10 mouse cellular contexts compared by ENCODE assay signal in genomic region chr17:5698447-5699096, GRCm38 (mm10).
A peak's percentile ranks its signal among the peaks of the same experiment; 100 is the strongest.
DNase-seq lines count a peak whose midpoint lies in the region; ATAC-seq and TF ChIP-seq lines count a peak whose summit lies in the region.
"Had no signal": no experiment of that assay in that cellular context is flagged by ENCODE, and none has a peak within 500 bp of the region (broad histone marks: within the 10 kb centered on the region; RNA-seq: fewer than 3 reads in every experiment).

No protein-coding gene starts in this region.

- no peak overlapping the region for H3K9ac ChIP-seq in liver, adult 2 months (ENCODE audit: low read depth, low read length)
- H3K9ac ChIP-seq in midbrain, embryonic 11.5 days (ENCODE audit: low read length) = no peak overlapping the region

- H3K4me1 ChIP-seq in liver, adult 2 months (ENCODE audit: control insufficient read depth, insufficient read depth, low read length) = no peaks in the 10 kb centered on the region
- H3K4me1 ChIP-seq in brown adipose tissue, adult 24 weeks (ENCODE audit: control insufficient read depth, insufficient read depth, insufficient read length, low read length) = peaks cover 4% of the 10 kb centered on the region; the same call in 1 of the 2 replicates
- no peaks in the 10 kb centered on the region for H3K4me1 ChIP-seq in midbrain, embryonic 11.5 days (ENCODE audit: control insufficient read depth, insufficient read depth, low read length)

- no peak overlapping the region for H3K4me2 ChIP-seq in midbrain, embryonic 11.5 days

- no peak overlapping the region for H3K27ac ChIP-seq in liver, adult 2 months (replicated peaks; ENCODE audit: insufficient read depth, low read depth, low read length)
- peak overlapping the region; percentile 51 for H3K27ac ChIP-seq in brown adipose tissue, adult 24 weeks (replicated peaks; ENCODE audit: low read depth, low read length)
- H3K27ac ChIP-seq in midbrain, embryonic 11.5 days (ENCODE audit: low read depth, low read length) = no peak overlapping the region

- H3K79me2 ChIP-seq in liver, adult 2 months (ENCODE audit: control insufficient read depth, insufficient read depth, low read length) = no peaks in the 10 kb centered on the region

- no peak for TF ChIP-seq CTCF in liver, adult 2 months (IDR thresholded peaks at IDR 0.05; ENCODE audit: low read depth, low read length)

- no peak for TF ChIP-seq POLR2A in liver, adult 2 months (IDR thresholded peaks at IDR 0.05; ENCODE audit: extremely low read depth, insufficient read depth, low read length)

- peak; percentile 63 for DNase-seq in adrenal gland, postnatal 14 days
- no peak for DNase-seq in adrenal gland, adult 18-20 months (ENCODE audit: low spot score in 2 of 2)
- DNase-seq in liver, adult 2 months (ENCODE audit: extremely low read depth, low read depth, low spot score) = peak; percentile 39
- no peak for DNase-seq in liver
- peak; percentile 77 to 82 for DNase-seq in kidney, postnatal 36 days
- DNase-seq in midbrain, embryonic 11.5 days (ENCODE audit: low spot score, missing footprints) = no peak
- no peak for DNase-seq in urinary bladder, adult 2 months (ENCODE audit: low spot score)
- DNase-seq: cerebellum, adult 11-12 months had no signal

- no peaks in the 10 kb centered on the region for H3K27me3 ChIP-seq in liver, adult 2 months (ENCODE audit: control insufficient read depth, insufficient read depth, low read length)
- no peaks in the 10 kb centered on the region for H3K27me3 ChIP-seq in midbrain, embryonic 11.5 days (ENCODE audit: control insufficient read depth, insufficient read depth, low read length)
- H3K27me3 ChIP-seq: Patski had no signal

- no peak for ATAC-seq in midbrain, embryonic 11.5 days (ENCODE audit: low FRiP score)
- ATAC-seq: Patski had no signal

- H3K4me3 ChIP-seq in liver, adult 2 months (ENCODE audit: insufficient read depth, low read depth, low read length) = no peak overlapping the region
- no peak overlapping the region for H3K4me3 ChIP-seq in brown adipose tissue, adult 24 weeks (ENCODE audit: insufficient read depth, low read depth, low read length)
- H3K4me3 ChIP-seq in midbrain, embryonic 11.5 days (ENCODE audit: low read depth, low read length) = no peak overlapping the region

- no peaks in the 10 kb centered on the region for H3K9me3 ChIP-seq in midbrain, embryonic 11.5 days (ENCODE audit: control insufficient read depth, low read length)

- 37% methylated on average over 7 of the region's 7 CpGs for WGBS in liver, adult 2 months
- WGBS in midbrain, embryonic 11.5 days = 68% methylated on average over 7 of the region's 7 CpGs

- no peaks in the 10 kb centered on the region for H3K36me3 ChIP-seq in liver, adult 2 months (ENCODE audit: control insufficient read depth, insufficient read depth, low read length)
- no peaks in the 10 kb centered on the region for H3K36me3 ChIP-seq in midbrain, embryonic 11.5 days (ENCODE audit: control insufficient read depth, insufficient read depth, low read length)

Comparison
In these comparisons a context has a peak if more than half of its experiments do, and no peak if none do; other contexts are left out.
1. DNase-seq: peak in adrenal gland, postnatal 14 days (single experiment), liver, adult 2 months (single experiment) and kidney, postnatal 36 days (2 of 2); none in adrenal gland, adult 18-20 months (0 of 2), liver (single experiment), midbrain, embryonic 11.5 days (single experiment) and urinary bladder, adult 2 months (single experiment).